Mouse (Mus musculus): ENCODE results near the gene Ranbp9. TPM values are rescaled to one million over a fixed set of nuclear protein-coding genes. Genes with fewer than 3 reads are reported as not detected.

Gene Ranbp9
- total and polyA plus RNA-seq, 3 experiments, result 17.1 to 25.9 TPM; not detected in 1

DNA sequence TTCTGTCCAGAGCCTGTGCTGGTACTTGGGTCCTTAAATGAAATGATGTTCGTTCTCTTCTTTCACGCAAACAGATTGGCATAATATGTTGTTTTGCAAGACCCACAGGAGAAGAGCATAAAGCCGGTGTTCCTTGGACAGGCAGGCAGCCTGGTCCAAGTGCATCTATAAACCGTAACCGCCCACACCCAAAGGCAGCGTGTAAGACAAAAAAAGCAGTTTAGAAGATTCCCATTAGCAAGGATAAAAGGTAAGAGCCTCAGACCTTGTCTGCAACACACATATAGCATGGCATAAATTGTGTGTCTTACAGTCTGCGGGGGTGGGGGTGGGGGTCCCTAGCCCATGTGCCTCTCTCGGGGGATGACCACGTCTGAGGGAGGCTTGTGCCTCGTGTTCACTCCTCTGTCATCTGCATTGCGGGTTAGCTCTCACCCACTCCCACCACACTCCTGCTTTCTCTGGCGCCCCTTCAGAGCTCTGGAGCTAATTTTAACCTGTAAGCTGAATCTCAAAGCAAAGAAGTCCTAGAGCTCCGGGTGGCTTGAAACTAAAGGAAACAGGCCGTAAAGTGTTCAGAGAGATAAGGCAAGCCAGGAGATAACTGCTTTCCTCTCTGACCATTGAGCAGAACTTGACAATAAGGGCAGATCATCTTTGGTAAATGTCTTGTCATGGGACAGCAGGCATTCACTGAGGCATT lies 49.2 kb upstream of the Ranbp9 start:
- H3K4me1 ChIP-seq (ENCODE audit: control insufficient read depth in 1 of 2, insufficient read depth in 2 of 2, low read length in 2 of 2), result peaks cover 2 to 26% of the 10 kb centered on the region in 2 experiments; a peak in 3 of 4 replicates
- peak; percentile 79 for DNase-seq (ENCODE audit: low read depth, low spot score)
- no peak overlapping the region; the same call in 1 of the 2 replicates for H3K9ac ChIP-seq (ENCODE audit: control insufficient read depth, low read depth, low read length, poor library complexity, severe bottlenecking)
- TF ChIP-seq POLR2AphosphoS5 (IDR thresholded peaks at IDR 0.05; ENCODE audit: borderline replicate concordance, low read depth, low read length), result no peak
- no peak for TF ChIP-seq MYC (IDR thresholded peaks at IDR 0.05; ENCODE audit: low read depth, low read length)
- no peak for TF ChIP-seq NELFE (IDR thresholded peaks at IDR 0.05; ENCODE audit: low read depth, low read length)
- TF ChIP-seq SIN3A (IDR thresholded peaks at IDR 0.05; ENCODE audit: low read length), result peak; percentile 81; the same call in 1 of the 2 replicates
- TF ChIP-seq HCFC1 (IDR thresholded peaks at IDR 0.05; ENCODE audit: low read depth, low read length), result peak; percentile 41
- TF ChIP-seq ZC3H11A (IDR thresholded peaks at IDR 0.05; ENCODE audit: low read depth, low read length), result no peak
- TF ChIP-seq TBP (IDR thresholded peaks at IDR 0.05; ENCODE audit: low read depth, low read length), result no peak
- TF ChIP-seq RCOR1 (IDR thresholded peaks at IDR 0.05; ENCODE audit: low read depth, low read length), result peak; percentile 85
- peak; percentile 97 for TF ChIP-seq GATA1 (IDR thresholded peaks at IDR 0.05; ENCODE audit: low read depth, low read length)
- TF ChIP-seq MYB (IDR thresholded peaks at IDR 0.05; ENCODE audit: low read depth, low read length), result 0 out of 2 replicates have a peak, but pooled peaks have one; percentile 28
- no peak for TF ChIP-seq USF1 (IDR thresholded peaks at IDR 0.05; ENCODE audit: low read depth, low read length)
- 0 out of 2 replicates have a peak, but pooled peaks have one; percentile 6 for TF ChIP-seq ELF1 (IDR thresholded peaks at IDR 0.05; ENCODE audit: low read depth, low read length)
- no peak for TF ChIP-seq POLR2A (IDR thresholded peaks at IDR 0.05; ENCODE audit: control insufficient read depth in 1 of 2, insufficient read depth in 1 of 2, low read depth in 1 of 2, low read length in 2 of 2, poor library complexity in 1 of 2)
- no peak for TF ChIP-seq MAFK (IDR thresholded peaks at IDR 0.05; ENCODE audit: borderline replicate concordance, low read depth, low read length)
- no peak for TF ChIP-seq POLR2AphosphoS2 (IDR thresholded peaks at IDR 0.05; ENCODE audit: low read length)
- peak; percentile 77 for TF ChIP-seq TAL1 (IDR thresholded peaks at IDR 0.05; ENCODE audit: low read length)
- peak; percentile 95 for TF ChIP-seq TCF12 (IDR thresholded peaks at IDR 0.05; ENCODE audit: low read depth, low read length)
- TF ChIP-seq ETS1 (IDR thresholded peaks at IDR 0.05; ENCODE audit: low read depth, low read length), result peak; percentile 91
- TF ChIP-seq MEF2A (IDR thresholded peaks at IDR 0.05; ENCODE audit: extremely low read depth, insufficient replicate concordance, low read depth, low read length, poor library complexity, severe bottlenecking), result no peak
- TF ChIP-seq GABPA (IDR thresholded peaks at IDR 0.05; ENCODE audit: low read depth, low read length), result no peak
- TF ChIP-seq E2F4 (IDR thresholded peaks at IDR 0.05; ENCODE audit: borderline replicate concordance, low read depth, low read length), result no peak
- TF ChIP-seq EP300 (IDR thresholded peaks at IDR 0.05; ENCODE audit: low read depth in 1 of 2, low read length in 2 of 2), result peak; percentile 90 to 94
- TF ChIP-seq BHLHE40 (IDR thresholded peaks at IDR 0.05; ENCODE audit: borderline replicate concordance, low read depth, low read length), result peak; percentile 14; the same call in 1 of the 2 replicates
- no peaks in the 10 kb centered on the region for H3K79me2 ChIP-seq (ENCODE audit: control insufficient read depth, insufficient read depth, low read length, poor library complexity)
- peak overlapping the region; percentile 59 for H3K27ac ChIP-seq (ENCODE audit: control insufficient read depth, low read depth, low read length)
- H3K36me3 ChIP-seq (ENCODE audit: control insufficient read depth in 1 of 2, insufficient read depth in 2 of 2, low read length in 2 of 2), result peaks cover 0 to 13% of the 10 kb centered on the region in 2 experiments; a peak in 2 of 4 replicates
- no peaks in the 10 kb centered on the region for H3K27me3 ChIP-seq (ENCODE audit: control insufficient read depth in 1 of 2, insufficient read depth in 2 of 2, low read length in 2 of 2)
- peak overlapping the region in 1 of 2 experiments; percentile 51; a peak in 1 of 4 replicates for H3K4me3 ChIP-seq (ENCODE audit: control insufficient read depth in 1 of 2, insufficient read depth in 1 of 2, low read depth in 2 of 2, low read length in 2 of 2)
- no peaks in the 10 kb centered on the region for H3K9me3 ChIP-seq (replicated peaks; ENCODE audit: insufficient read depth, low read length)
